Comparison of ENCODE assay signal across 8 mouse cellular contexts in the genomic region with DNA sequence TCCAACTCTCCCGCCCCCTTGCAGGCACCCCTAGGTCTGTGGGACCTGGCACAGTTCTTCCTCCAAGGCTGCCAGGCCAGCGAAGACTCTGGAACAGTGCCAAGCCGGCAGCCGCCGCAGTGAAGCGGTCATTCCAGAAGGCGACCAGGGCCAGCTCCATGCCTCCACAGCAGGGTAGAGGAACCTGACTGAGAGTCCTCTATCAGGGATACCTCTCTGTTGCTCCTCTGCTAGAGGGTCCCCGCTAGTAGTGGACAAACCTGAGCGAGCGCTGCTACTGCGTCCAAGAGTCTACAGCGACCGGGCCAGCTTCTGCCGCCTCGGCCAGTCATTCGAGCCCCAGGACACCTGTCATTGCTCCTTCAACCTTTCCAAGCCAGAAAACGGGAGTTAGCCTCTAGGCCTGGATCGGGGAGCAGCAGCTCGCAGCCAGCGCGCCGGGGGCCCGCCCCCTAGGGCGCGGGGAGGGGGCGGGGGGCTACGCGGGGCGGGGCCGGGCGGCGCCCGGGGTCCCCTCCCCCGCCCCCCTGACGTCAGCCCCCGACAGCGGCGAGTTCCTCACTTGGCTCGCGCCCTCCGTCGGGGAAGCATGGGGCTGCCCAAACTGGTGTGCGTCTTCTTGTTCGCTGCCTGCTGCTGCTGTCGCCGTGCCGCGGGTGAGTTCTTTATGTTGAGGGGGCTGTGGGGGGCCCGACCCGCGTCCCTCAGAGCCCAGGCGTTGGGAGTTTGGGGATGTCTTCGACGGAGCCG. TPM values are rescaled to one million over a fixed set of nuclear protein-coding genes. Genes with fewer than 3 reads are reported as not detected.
DNase-seq lines count a peak whose midpoint lies in the region; ATAC-seq lines count a peak whose summit lies in the region.

Mcam (plus strand) TSS at position 369 of the 750 bp plus-strand sequence.

- DNase-seq in urinary bladder, adult 18-20 months (ENCODE audit: low spot score in 2 of 2), result peak; percentile 38
- DNase-seq in urinary bladder, postnatal 10 days (ENCODE audit: low spot score), result no peak
- peak; percentile 97 for DNase-seq in heart, adult 11 months
- DNase-seq in kidney, adult 11 months, result peak; percentile 68
- peak; percentile 58 for DNase-seq in liver, embryonic 11.5 days (ENCODE audit: low spot score)

- H3K4me2 ChIP-seq in liver, embryonic 11.5 days, result peak within 1 kb of the TSS; percentile 77
- peak within 1 kb of the TSS; percentile 93 for H3K4me2 ChIP-seq in neural tube, embryonic 12.5 days (replicated peaks)

- H3K4me1 ChIP-seq in liver, embryonic 11.5 days (replicated peaks; ENCODE audit: control insufficient read depth, insufficient read depth, low read length), result peaks cover 28% of the 10 kb centered on the region
- H3K4me1 ChIP-seq in neural tube, embryonic 12.5 days, result peaks cover 52% of the 10 kb centered on the region

- 0 out of 2 replicates have a peak, but pooled peaks cover 2% of the 10 kb centered on the region for H3K36me3 ChIP-seq in liver, embryonic 11.5 days (ENCODE audit: control insufficient read depth, insufficient read depth, low read length)
- H3K36me3 ChIP-seq in neural tube, embryonic 12.5 days, result no peaks in the 10 kb centered on the region

- H3K9me3 ChIP-seq in liver, embryonic 11.5 days (ENCODE audit: control insufficient read depth, low read length), result no peaks in the 10 kb centered on the region
- H3K9me3 ChIP-seq in neural tube, embryonic 12.5 days, result no peaks in the 10 kb centered on the region

- 0 out of 2 replicates have a peak, but pooled peaks have one; percentile 20 for ATAC-seq in common myeloid progenitor, adult 5-6 weeks (replicated peaks; ENCODE audit: low read depth, poor library complexity, severe bottlenecking)
- 0 out of 2 replicates have a peak, but pooled peaks have one; percentile 28 for ATAC-seq in liver, embryonic 11.5 days (replicated peaks; ENCODE audit: low FRiP score)
- no peak for ATAC-seq in neural tube, embryonic 12.5 days (ENCODE audit: low FRiP score, low read depth)
- no peak for ATAC-seq in erythroid progenitor cell, adult 5-6 weeks (replicated peaks; ENCODE audit: low FRiP score, poor library complexity, severe bottlenecking)

- no peak within 1 kb of the TSS for H3K27ac ChIP-seq in liver, embryonic 11.5 days (ENCODE audit: low read depth, low read length)
- H3K27ac ChIP-seq in neural tube, embryonic 12.5 days, result no peak within 1 kb of the TSS

- peak within 1 kb of the TSS; percentile 53 for H3K9ac ChIP-seq in liver, embryonic 11.5 days (ENCODE audit: low read depth, low read length)
- H3K9ac ChIP-seq in neural tube, embryonic 12.5 days, result peak within 1 kb of the TSS; percentile 56

- H3K4me3 ChIP-seq in liver, embryonic 11.5 days (ENCODE audit: low read depth, low read length), result peak within 1 kb of the TSS; percentile 61
- H3K4me3 ChIP-seq in neural tube, embryonic 12.5 days, result peak within 1 kb of the TSS; percentile 44

- 2% methylated on average over 55 of the region's 55 CpGs for WGBS in liver, embryonic 11.5 days
- WGBS in neural tube, embryonic 12.5 days, result under 1% methylated on average over 47 of the region's 55 CpGs

- peaks cover 79% of the 10 kb centered on the region for H3K27me3 ChIP-seq in liver, embryonic 11.5 days (replicated peaks; ENCODE audit: control insufficient read depth, insufficient read depth, low read length)
- peaks cover 64% of the 10 kb centered on the region for H3K27me3 ChIP-seq in neural tube, embryonic 12.5 days (replicated peaks)

RNA-seq across cellular contexts. Expression of gene Mcam, which starts in this region (rescaled TPM):
- total RNA-seq in common myeloid progenitor, adult 5-6 weeks (2017), result 0.15 and 2.6 TPM in 2 replicates
- 12.0 and 13.0 TPM in 2 replicates for polyA plus RNA-seq in liver, embryonic 11.5 days (2014; fragmentation: Nextera tagmentation; extraction: Ambion mirVana)
- polyA plus RNA-seq in neural tube, embryonic 12.5 days (2016; fragmentation: Nextera tagmentation; extraction: Ambion mirVana), result 19.2 and 19.4 TPM in 2 replicates
- not detected in 2 replicates for total RNA-seq in erythroid progenitor cell, adult 5-6 weeks (2015; ENCODE audit: low replicate concordance)
- 0.30 TPM in 1 of 2 replicates, not detected in the other for total RNA-seq in erythroid progenitor cell, adult 5-6 weeks (2017; ENCODE audit: low replicate concordance)

Comparison
In these comparisons a context has a peak if more than half of its experiments do, and no peak if none do; other contexts are left out.
1. ATAC-seq: peak in common myeloid progenitor, adult 5-6 weeks (single experiment) and liver, embryonic 11.5 days (single experiment); none in neural tube, embryonic 12.5 days (single experiment) and erythroid progenitor cell, adult 5-6 weeks (single experiment).